Mouse (Mus musculus) naive thymus-derived CD4-positive, alpha-beta T cell, adult 2 months (primary cell): Measurements from ENCODE around the gene Tedc1.
"Not testable (repeated sequence)": the region's sequence is repeated elsewhere in the genome, so short reads cannot be mapped to it uniquely, and the experiment has no call there.

Experiments
- DNase-seq: peaks from one replicate; pipeline ENCODE4 v3.0.0-alpha.2; 2011; ENCODE audit warnings: low read depth

The Tedc1 gene

DNA sequence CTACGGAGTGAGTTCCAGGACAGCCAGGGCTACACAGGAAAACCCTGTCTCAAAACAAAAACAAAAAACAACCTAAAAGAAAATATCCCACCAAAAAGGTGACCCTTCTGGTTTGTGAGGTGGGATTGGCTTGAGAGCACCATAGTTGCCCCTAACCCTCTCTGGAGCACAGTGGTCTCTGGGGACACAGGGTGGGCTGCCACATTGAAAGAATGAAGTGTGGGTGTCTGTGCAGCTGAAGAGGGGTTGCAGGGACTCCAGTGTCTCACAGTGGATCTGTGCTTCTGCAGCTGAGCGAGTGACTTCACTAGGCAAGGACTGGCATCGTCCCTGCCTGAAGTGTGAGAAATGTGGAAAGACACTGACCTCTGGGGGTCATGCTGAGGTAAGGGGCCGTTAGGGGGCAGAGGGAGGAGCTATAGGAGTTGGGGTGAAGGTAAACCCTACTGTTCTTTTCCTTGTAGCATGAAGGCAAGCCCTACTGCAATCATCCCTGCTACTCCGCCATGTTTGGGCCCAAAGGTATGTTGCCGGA, 3.2 kb upstream of the Tedc1 start:
- DNase-seq, result no peak

DNA sequence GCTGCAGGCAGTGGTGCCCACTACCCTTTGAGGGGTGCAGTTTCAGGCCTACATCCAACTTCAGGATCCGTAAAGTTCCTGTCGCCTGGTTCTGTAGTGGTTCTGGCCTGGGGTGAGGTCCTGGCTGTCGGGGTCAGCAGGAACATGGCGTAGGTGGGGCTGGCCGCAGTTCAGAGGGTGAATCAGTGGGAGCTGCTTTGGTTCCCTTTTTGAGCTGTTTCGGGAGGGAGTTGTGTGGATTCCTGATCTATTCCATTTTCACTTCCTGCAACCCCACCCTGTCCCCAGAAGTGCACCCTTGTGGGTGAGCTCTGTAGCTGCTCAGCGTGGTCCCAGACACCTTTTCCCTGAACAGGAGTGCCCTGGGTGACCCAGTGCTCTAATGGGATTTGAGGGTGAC, 2.2 kb upstream of the Tedc1 start:
- no peak for DNase-seq

DNA sequence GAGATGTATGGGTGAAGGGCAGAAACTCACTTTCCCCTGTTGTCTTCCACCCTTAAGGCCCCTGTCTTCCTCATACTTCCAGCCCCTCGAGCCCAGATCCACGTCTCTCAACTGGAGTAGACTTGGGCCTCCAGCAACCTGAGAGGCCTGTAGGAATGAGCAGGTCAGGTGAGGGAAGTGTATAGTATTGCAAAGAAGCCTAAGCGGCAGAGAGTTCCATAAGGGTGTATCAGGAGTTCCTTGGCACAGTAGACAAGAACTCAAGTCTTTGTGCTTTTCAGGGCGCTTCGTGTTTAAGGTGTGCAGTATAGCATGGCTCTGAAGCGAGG, 1.5 kb upstream of the Tedc1 start:
- DNase-seq, result no peak

GRCm38 (mm10) chr12:113155076-113155771, 997 bp upstream of the Tedc1 start:
- peak; percentile 74 for DNase-seq

DNA sequence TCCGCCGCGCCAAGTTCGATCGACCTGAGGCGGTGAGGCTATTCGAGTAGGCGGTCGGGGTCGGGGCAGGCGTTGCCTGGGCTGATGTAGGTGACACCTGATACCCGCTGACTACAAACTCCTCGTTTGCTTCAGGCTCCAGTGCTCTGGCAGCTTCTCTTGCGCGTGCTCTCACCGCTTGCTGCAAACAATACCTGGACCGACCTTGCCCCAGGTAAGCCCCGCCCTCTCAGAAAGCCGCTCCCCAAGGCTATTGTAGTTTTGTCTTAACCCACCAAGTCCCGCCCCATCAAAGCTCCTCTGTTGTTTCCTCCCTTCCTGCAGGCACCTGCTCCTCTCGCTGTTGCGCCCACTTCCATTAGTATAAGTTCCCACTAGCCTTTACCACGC, 314 bp downstream of the Tedc1 start:
- no peak for DNase-seq

DNA sequence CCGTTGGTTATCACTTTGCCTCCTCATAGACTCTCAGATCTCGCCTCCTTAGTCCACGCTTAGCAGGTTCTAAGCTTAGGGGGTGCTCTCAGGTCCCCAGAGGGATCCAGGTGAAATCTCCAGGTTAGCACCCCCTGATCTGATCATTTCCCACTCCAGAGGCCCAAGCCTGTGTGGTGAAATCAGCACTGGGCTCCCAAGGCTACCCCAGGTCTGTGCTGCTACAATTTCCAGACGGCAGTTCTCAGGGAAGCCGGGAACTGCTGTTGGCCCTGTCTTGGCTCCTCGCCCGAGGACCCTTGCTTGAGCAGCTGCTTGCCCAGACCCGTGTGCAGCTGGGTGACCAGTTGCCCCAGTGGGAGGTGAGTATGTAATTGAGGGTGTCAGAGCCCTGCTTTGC, 781 bp downstream of the Tedc1 start:
- DNase-seq, result peak; percentile 17

GRCm38 (mm10) chr12:113157521-113157920, 1.3 kb downstream of the Tedc1 start:
- DNase-seq, result no peak

DNA sequence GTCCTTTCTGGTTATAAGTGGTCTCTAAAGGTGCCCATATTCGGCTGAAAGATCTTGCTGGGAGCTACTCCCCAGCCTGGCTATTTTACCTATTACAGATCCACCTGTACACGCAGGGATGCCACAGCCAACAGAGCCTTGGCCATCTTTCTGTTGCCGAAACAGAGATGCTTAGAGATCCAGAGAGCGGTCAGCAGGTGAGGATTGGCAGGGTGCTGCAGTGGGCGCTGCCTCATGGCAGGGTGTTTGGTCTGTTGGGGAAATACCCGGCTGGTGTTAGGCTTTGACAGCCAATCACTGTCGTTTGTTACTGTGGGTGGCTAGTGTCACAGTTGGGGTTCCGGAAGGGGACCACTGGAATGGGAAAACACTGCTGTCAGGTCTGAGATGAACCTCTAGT, 1.8 kb downstream of the Tedc1 start:
- DNase-seq, result no peak

DNA sequence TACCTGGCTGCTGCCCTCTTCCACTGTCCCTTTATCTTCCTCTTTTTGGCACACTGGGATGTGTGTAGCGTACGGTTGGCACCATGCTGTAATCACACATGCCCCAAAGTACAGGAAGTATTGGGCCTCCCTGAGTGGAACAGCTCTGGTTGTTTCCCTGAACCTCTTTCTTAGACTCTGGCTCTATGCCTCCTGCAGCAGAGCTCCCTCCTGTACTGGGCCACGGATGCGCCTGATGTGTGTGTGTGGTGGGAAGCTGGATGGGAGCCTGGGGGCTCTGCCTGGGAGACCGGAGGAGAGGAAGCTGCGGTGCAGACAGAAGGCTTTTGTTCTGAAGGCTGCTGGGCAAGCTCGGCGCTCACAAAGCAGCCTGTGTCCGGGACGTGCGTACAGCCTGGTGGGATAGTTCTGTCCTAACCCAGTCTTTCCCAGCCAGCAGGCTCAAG, 7.4 kb downstream of the Tedc1 start:
- DNase-seq, result peak; percentile 29

DNA sequence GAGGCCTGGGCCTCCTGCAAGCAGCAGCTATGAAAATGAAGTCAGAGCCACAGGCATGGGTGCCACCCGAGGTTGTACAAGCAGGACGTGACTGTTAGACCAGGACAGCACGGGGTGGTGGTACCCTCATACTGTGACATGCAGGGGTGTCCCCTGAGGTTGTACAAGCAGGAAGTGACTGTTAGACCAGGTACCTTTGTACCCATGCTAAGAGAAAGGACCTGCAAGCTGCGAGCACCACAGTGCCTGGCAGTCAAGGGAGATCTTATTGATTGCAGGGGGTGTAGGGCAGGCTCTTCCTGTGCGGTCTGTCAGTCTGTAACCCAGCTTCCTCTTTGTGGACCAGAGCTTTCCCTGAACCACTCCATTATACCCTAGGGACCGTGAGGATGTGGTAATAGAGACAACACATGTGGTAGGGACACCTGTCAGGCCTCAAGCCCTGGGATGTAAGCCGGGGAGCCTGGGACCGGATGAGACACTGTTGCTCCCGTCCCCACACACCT, 11.9 kb downstream of the Tedc1 start:
- peak; percentile 61 for DNase-seq

DNA sequence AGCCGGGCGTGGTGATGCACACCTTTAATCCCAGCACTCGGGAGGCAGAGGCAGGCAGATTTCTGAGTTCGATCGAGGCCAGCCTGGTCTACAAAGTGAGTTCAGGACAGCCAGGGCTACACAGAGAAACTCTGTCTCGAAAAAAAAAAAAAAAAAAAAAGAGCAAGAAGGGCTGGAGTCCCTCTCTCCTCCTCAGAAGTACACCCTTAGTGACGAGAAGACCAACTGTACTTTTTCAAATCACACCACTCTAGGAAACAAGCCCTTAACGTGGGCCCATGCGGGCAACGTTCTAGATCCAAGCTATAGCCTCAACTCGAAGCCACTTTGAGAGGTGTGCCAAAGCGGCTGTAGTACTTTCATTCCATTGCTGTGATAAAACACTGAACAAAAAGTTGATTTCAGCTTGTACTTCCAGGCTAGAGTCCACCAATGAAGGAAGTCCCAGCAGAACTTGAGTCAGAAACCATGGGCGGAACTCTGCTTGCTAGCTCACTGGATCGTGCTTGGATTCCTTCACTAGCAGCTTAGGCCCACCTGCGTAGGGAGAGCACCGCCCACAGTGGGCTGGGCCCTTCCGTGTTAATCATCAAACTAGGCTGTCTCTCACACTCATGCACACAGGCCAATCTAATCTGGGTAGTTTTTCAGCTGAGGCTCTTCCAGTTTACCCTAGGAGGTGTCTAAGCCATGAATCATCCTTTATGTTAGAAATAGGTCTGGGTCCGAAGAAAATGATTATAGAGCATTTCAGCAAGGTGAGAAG, 20.9 kb downstream of the Tedc1 start:
- no peak for DNase-seq

- DNase-seq, result no peak
Observed at GRCm38 (mm10) chr12:113181020-113181419, 24.8 kb downstream of the Tedc1 start.

DNA sequence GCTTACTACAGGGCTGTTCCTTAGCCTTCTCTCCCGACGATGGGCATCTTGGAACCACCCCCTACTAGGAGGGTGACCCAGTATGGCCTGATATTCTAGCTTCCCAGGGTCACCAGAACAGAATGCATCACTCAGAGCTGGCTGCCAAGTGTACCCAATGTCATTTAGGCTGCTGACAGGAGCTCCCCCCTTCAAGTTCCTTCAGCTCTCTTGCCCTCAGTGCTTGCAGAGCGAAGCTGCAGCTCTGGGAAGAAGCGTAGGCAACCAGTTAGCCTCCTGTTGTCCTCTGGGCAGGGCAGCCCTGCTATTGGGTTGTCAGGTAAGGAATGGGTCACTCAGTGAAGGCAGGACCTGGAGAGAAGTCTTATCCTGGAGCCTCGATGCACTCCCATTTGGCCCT, 28.7 kb downstream of the Tedc1 start:
- no peak for DNase-seq

GRCm38 (mm10) chr12:113185442-113186291, 29.4 kb downstream of the Tedc1 start, which contains the start of gene Tmem121:
Gene Tmem121, plus strand, starts transcription at chr12:113185930.
- peak; percentile 33 for DNase-seq

GRCm38 (mm10) chr12:113186326-113187010, 30.2 kb downstream of the Tedc1 start:
- no peak for DNase-seq

DNA sequence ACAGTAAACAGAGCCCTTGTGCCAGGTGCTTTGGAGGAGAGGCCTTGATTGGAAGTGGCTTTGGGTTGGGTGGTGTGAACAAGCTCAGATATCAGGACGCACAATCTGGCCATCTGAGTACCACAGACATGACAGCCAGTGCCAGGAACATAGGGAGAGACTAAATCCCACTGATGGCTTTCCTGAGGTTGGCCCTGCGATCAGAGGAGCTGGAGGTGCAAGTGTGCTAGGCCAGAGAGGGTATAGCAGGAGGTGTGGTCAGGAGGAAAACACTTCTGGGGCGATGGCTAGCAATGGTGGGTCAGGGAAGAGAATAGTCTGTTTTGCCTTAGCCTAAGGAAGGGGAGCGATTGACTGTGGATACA, 30.8 kb downstream of the Tedc1 start:
- DNase-seq, result peak; percentile 21

DNA sequence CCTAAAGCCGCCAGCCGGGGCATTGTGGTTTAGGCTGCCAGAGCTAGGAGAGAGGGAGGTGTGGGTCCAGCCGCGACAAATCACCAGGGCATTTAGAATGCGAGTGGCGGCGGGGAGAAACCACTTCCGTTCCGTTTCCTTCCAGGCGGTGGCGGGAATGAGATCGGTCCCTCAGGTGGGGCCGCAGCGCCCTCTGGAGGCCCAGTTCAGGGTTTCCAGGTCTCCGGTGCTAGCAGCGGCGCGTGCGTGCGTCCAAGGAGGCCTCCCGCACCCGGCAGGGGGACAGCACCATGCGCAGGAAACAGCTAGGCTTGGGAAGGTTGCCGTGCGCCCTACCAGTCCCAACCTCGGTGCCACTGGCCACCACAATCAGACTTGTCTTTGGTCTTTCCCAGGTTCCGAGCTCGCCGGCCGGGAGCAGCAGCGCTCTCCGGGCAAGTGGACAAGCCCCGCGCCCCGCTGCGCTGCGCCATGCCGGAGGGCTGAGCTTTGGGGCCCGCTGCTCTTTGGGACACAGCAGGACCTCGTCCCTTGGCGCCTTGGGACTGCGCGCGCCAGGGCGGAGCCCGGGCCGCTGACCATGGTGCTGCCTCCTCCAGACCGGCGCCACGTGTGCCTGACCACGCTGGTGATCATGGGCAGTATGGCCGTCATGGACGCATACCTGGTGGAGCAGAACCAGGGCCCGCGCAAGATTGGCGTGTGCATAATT, 31.5 kb downstream of the Tedc1 start:
- peak; percentile 85 for DNase-seq

DNA sequence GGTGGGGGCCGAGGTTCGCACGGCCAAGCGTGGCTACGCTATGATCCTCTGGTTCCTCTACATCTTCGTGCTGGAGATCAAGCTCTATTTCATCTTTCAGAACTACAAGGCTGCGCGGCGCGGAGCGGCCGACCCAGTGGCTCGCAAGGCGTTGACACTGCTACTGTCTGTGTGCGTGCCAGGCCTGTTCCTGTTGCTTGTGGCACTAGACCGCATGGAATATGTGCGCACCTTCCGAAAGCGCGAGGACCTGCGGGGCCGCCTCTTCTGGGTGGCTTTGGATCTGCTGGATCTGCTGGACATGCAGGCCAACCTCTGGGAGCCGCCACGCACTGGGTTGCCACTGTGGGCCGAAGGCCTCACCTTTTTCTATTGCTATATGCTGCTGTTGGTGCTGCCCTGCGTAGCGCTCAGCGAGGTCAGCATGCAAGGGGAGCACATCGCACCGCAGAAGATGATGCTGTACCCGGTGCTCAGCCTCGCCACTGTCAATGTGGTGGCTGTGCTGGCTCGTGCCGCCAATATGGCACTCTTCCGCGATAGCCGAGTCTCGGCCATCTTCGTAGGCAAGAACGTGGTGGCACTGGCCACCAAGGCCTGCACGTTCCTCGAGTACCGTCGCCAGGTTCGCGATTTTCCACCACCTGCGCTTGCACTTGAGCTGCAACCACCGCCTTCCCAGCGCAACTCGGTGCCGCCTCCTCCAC, 32.3 kb downstream of the Tedc1 start:
- DNase-seq, result no peak

- no peak for DNase-seq
Observed at GRCm38 (mm10) chr12:113193423-113193822, 37.2 kb downstream of the Tedc1 start.

DNA sequence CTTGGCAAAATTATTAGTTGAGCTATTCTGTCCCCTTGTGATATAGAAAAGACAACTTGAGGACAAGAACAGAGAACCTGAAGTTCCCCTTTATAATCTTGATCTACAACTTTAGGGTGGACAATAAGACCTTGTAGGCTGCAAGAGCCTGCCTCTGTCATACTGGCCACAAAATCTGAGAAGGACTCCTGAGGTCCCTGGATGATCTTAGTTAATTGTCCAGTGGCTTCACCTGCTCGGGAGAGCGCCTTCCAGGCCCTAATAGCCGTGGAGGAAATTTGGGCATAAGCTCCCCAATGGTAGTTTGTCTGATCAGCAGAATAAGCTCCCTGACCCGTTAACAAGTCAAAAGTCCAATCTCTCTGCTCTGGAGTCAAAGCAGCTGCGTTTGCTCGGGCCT, 42.9 kb downstream of the Tedc1 start:
- DNase-seq, result not testable (repeated sequence)
